ENCODE assay signal across 22 mouse cellular contexts in the genomic region with DNA sequence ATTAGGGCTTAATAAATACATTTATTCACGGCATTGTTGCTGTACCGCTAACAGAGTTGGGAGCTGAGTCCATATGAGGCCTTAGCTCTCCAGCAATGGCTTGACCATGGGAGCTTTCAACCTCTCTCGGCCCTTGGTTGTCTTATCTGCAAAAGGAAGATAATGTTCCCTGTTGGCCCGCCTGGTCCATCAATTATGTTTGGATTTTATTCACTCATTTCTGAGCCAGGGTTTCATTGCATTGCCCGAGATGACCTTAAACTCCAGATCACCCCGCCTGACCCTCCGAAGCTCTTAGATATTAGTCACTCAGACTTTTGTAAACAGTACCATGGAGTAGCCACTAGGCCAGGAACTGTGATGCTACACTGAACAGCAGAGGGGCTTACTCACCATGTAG. TPM values are rescaled to one million over a fixed set of nuclear protein-coding genes. Genes with fewer than 3 reads are reported as not detected.
DNase-seq lines count a peak whose midpoint lies in the region; ATAC-seq and TF ChIP-seq lines count a peak whose summit lies in the region.
"Had no signal": no experiment of that assay in that cellular context is flagged by ENCODE, and none has a peak within 500 bp of the region (broad histone marks: within the 10 kb centered on the region; RNA-seq: fewer than 3 reads in every experiment).

No protein-coding gene starts in this region.

- no peaks in the 10 kb centered on the region for H3K9me3 ChIP-seq in heart, embryonic 12.5 days (replicated peaks)
- no peaks in the 10 kb centered on the region for H3K9me3 ChIP-seq in hindbrain, postnatal 0 days (ENCODE audit: low read length)
- H3K9me3 ChIP-seq: forebrain, embryonic 15.5 days; hindbrain, embryonic 12.5 days; limb, embryonic 12.5 days; liver, embryonic 15.5 days; megakaryocyte, embryonic 14.5 days; neural tube, embryonic 13.5 days; stomach, embryonic 15.5 days had no signal

- TF ChIP-seq CTCF in layer of hippocampus, adult 2 months (conservative IDR thresholded peaks at IDR 0.05) = 0 out of 2 replicates have a peak, but pooled peaks have one; percentile 24
- TF ChIP-seq CTCF in hindbrain, postnatal 0 days (IDR thresholded peaks at IDR 0.05; ENCODE audit: low read depth) = no peak

- H3K4me2 ChIP-seq in heart, embryonic 12.5 days = no peak overlapping the region
- no peak overlapping the region for H3K4me2 ChIP-seq in hindbrain, postnatal 0 days (ENCODE audit: low read depth, low read length)
- H3K4me2 ChIP-seq: forebrain, embryonic 15.5 days; hindbrain, embryonic 12.5 days; limb, embryonic 12.5 days; liver, embryonic 15.5 days; neural tube, embryonic 13.5 days; stomach, embryonic 15.5 days had no signal

- H3K9ac ChIP-seq in heart, embryonic 12.5 days = no peak overlapping the region
- H3K9ac ChIP-seq in hindbrain, postnatal 0 days (replicated peaks; ENCODE audit: low read length) = no peak overlapping the region
- H3K9ac ChIP-seq: forebrain, embryonic 15.5 days; hindbrain, embryonic 12.5 days; limb, embryonic 12.5 days; liver, embryonic 15.5 days; neural tube, embryonic 13.5 days; stomach, embryonic 15.5 days had no signal

- no peaks in the 10 kb centered on the region for H3K27me3 ChIP-seq in heart, embryonic 12.5 days (replicated peaks)
- H3K27me3 ChIP-seq in hindbrain, postnatal 0 days (ENCODE audit: insufficient read depth, low read length) = no peaks in the 10 kb centered on the region
- H3K27me3 ChIP-seq: forebrain, embryonic 15.5 days; hindbrain, embryonic 12.5 days; limb, embryonic 12.5 days; liver, embryonic 15.5 days; neural tube, embryonic 13.5 days; stomach, embryonic 15.5 days had no signal

- ATAC-seq in heart, embryonic 12.5 days (ENCODE audit: insufficient number of reproducible peaks, low FRiP score) = no peak
- ATAC-seq in hindbrain, postnatal 0 days = no peak
- ATAC-seq: forebrain, embryonic 15.5 days; lung, postnatal 0 days had no signal

- 64% methylated on average over 7 of the region's 7 CpGs for WGBS in heart, embryonic 12.5 days
- 88% methylated on average over 7 of the region's 7 CpGs for WGBS in hindbrain, postnatal 0 days

- DNase-seq in heart, adult 11 months = peak; percentile 91
- no peak for DNase-seq in layer of hippocampus, adult 2 months (ENCODE audit: low spot score in 2 of 2)
- DNase-seq in layer of hippocampus, postnatal 14 days (ENCODE audit: low spot score in 2 of 2) = no peak
- DNase-seq in urinary bladder, postnatal 36 days (ENCODE audit: low spot score in 2 of 2) = peak; percentile 10 to 16
- no peak for DNase-seq in urinary bladder, postnatal 25 days (ENCODE audit: low spot score)
- DNase-seq in skeletal muscle tissue, adult 2 months (ENCODE audit: low read depth, low spot score) = peak; percentile 9
- no peak for DNase-seq in hindbrain, postnatal 0 days (ENCODE audit: low spot score)
- DNase-seq: gastrocnemius, adult 2 months; retina, postnatal 1 day; spleen, adult 18-20 months; thymus, adult 2 months had no signal

- no peak overlapping the region for H3K4me3 ChIP-seq in heart, embryonic 12.5 days
- no peak overlapping the region for H3K4me3 ChIP-seq in layer of hippocampus, adult 2 months
- no peak overlapping the region for H3K4me3 ChIP-seq in hindbrain, postnatal 0 days (ENCODE audit: low read length)
- H3K4me3 ChIP-seq: forebrain, embryonic 15.5 days; gastrocnemius, adult 2 months; hindbrain, embryonic 12.5 days; limb, embryonic 12.5 days; liver, embryonic 15.5 days; megakaryocyte, embryonic 14.5 days; neural tube, embryonic 13.5 days; stomach, embryonic 15.5 days had no signal

- no peaks in the 10 kb centered on the region for H3K36me3 ChIP-seq in heart, embryonic 12.5 days
- no peaks in the 10 kb centered on the region for H3K36me3 ChIP-seq in hindbrain, postnatal 0 days (ENCODE audit: insufficient read depth, low read length)
- H3K36me3 ChIP-seq: forebrain, embryonic 15.5 days; hindbrain, embryonic 12.5 days; limb, embryonic 12.5 days; liver, embryonic 15.5 days; neural tube, embryonic 13.5 days; stomach, embryonic 15.5 days had no signal

- no peak overlapping the region for H3K27ac ChIP-seq in heart, embryonic 12.5 days (ENCODE audit: poor library complexity, severe bottlenecking)
- H3K27ac ChIP-seq in layer of hippocampus, adult 2 months = peak overlapping the region; percentile 55; the same call in 1 of the 2 replicates
- H3K27ac ChIP-seq in hindbrain, postnatal 0 days = no peak overlapping the region
- H3K27ac ChIP-seq: forebrain, embryonic 15.5 days; gastrocnemius, adult 2 months; hindbrain, embryonic 12.5 days; limb, embryonic 12.5 days; liver, embryonic 15.5 days; neural tube, embryonic 13.5 days; stomach, embryonic 15.5 days had no signal

- H3K4me1 ChIP-seq in heart, embryonic 12.5 days (replicated peaks) = peaks cover 7% of the 10 kb centered on the region; the same call in 1 of the 2 replicates
- H3K4me1 ChIP-seq in hindbrain, postnatal 0 days (ENCODE audit: insufficient read depth, low read length) = no peaks in the 10 kb centered on the region; the same call in 1 of the 2 replicates
- H3K4me1 ChIP-seq: liver, embryonic 15.5 days had no signal

RNA-seq across cellular contexts. Expression of gene Cplx2, which starts 33.6 kb away (rescaled TPM):
- 2.1 and 2.2 TPM in 2 replicates for polyA plus RNA-seq in heart, embryonic 12.5 days (2016; fragmentation: Nextera tagmentation; extraction: Ambion mirVana)
- total RNA-seq in layer of hippocampus, adult 2 months (2021) = 1,000 to 10,000 TPM; 1,009 to 1,066 TPM
- 100 to 1,000 TPM; 818 to 860 TPM for total RNA-seq in layer of hippocampus, postnatal 14 days (2021)
- total RNA-seq in hindbrain, postnatal 0 days (2014; rRNA removed) = 118 and 120 TPM in 2 replicates
- 46.2 and 47.4 TPM in 2 replicates for polyA plus RNA-seq in hindbrain, postnatal 0 days (2015; fragmentation: Nextera tagmentation; extraction: Ambion mirVana)
- total RNA-seq: granulocyte monocyte progenitor cell, adult 5-6 weeks; monocyte, adult 5-6 weeks had no signal

Comparison
In these comparisons a context has a peak if more than half of its experiments do, and no peak if none do; other contexts are left out.
1. DNase-seq: peak in heart, adult 11 months (single experiment), urinary bladder, postnatal 36 days (2 of 2) and skeletal muscle tissue, adult 2 months (single experiment); none in layer of hippocampus, adult 2 months (0 of 2), layer of hippocampus, postnatal 14 days (0 of 2), urinary bladder, postnatal 25 days (single experiment) and hindbrain, postnatal 0 days (single experiment).